Mouse (Mus musculus): ENCODE data around the gene P2ry13. TPM values are rescaled to one million over a fixed set of nuclear protein-coding genes. Genes with fewer than 3 reads are reported as not detected.

P2ry13 gene
- polyA plus RNA-seq, 2 experiments: 1.4 to 1.6 TPM

GRCm38 (mm10) chr3:59160465-59160864 is 50.2 kb downstream of the P2ry13 start:
- Histone ChIP-seq H3K4me2 (replicated peaks; ENCODE audit: low read depth, low read length, severe bottlenecking) (no peak overlapping the region), H3K4me1 (ENCODE audit: control insufficient read depth, insufficient read depth, low read length) (no peaks in the 10 kb centered on the region), H3K9me3 (ENCODE audit: control insufficient read depth, low read length) (no peaks in the 10 kb centered on the region), H3K27me3 (ENCODE audit: control insufficient read depth, insufficient read depth, low read length) (no peaks in the 10 kb centered on the region), H3K4me3 (replicated peaks; ENCODE audit: low read length) (no peak overlapping the region), H3K27ac (replicated peaks; ENCODE audit: low read depth, low read length) (no peak overlapping the region), H3K36me3 (ENCODE audit: control insufficient read depth, insufficient read depth, low read length) (no peaks in the 10 kb centered on the region), H3K9ac (ENCODE audit: low read depth, low read length, severe bottlenecking) (no peak overlapping the region)
- no peak for TF ChIP-seq POLR2A (IDR thresholded peaks at IDR 0.05; ENCODE audit: borderline replicate concordance, extremely low read depth, insufficient read depth, insufficient read length)
- no peak for DNase-seq (ENCODE audit: low spot score)
- ATAC-seq (ENCODE audit: low FRiP score, low read depth): no peak
- 88% methylated on average over 1 of the region's 1 CpGs for WGBS

Other genes with a start within 250 kb of the P2ry13 start
- gene Med12l, start 205.1 kb downstream of the P2ry13 start, polyA plus RNA-seq (2012; rRNA removed): 4.5 and 4.9 TPM in 2 replicates
- gene Med12l, start 205.1 kb downstream of the P2ry13 start, polyA plus RNA-seq (2014; fragmentation: Nextera tagmentation; extraction: Ambion mirVana): 2.3 and 2.4 TPM in 2 replicates
- 0.13 and 0.19 TPM in 2 replicates for gene Gpr171, start 109.1 kb downstream of the P2ry13 start, polyA plus RNA-seq (2012; rRNA removed)
- gene Gpr171, start 109.1 kb downstream of the P2ry13 start, polyA plus RNA-seq (2014; fragmentation: Nextera tagmentation; extraction: Ambion mirVana): 0.75 and 1.5 TPM in 2 replicates
- 0.36 and 0.38 TPM in 2 replicates for gene P2ry14, start 57.3 kb downstream of the P2ry13 start, polyA plus RNA-seq (2012; rRNA removed)
- 1.6 and 1.8 TPM in 2 replicates for gene P2ry14, start 57.3 kb downstream of the P2ry13 start, polyA plus RNA-seq (2014; fragmentation: Nextera tagmentation; extraction: Ambion mirVana)
- gene Gpr87, start 15.8 kb downstream of the P2ry13 start, polyA plus RNA-seq (2012; rRNA removed): 5.7 and 6.3 TPM in 2 replicates
- 14.8 and 20.4 TPM in 2 replicates for gene Gpr87, start 15.8 kb downstream of the P2ry13 start, polyA plus RNA-seq (2014; fragmentation: Nextera tagmentation; extraction: Ambion mirVana)
- gene P2ry12, start 52.0 kb upstream of the P2ry13 start, polyA plus RNA-seq (2012; rRNA removed): 2.0 and 2.5 TPM in 2 replicates
- 3.3 TPM in 2 replicates for gene P2ry12, start 52.0 kb upstream of the P2ry13 start, polyA plus RNA-seq (2014; fragmentation: Nextera tagmentation; extraction: Ambion mirVana)
- 18.5 and 20.5 TPM in 2 replicates for gene Igsf10, start 133.5 kb upstream of the P2ry13 start, polyA plus RNA-seq (2012; rRNA removed)
- gene Igsf10, start 133.5 kb upstream of the P2ry13 start, polyA plus RNA-seq (2014; fragmentation: Nextera tagmentation; extraction: Ambion mirVana): 19.1 and 21.2 TPM in 2 replicates

Data from limb, embryonic 14.5 days (tissue).